ENCODE assay signal across 18 mouse cellular contexts in genomic region chr7:89258832-89259231, GRCm38 (mm10).
"Had no signal": no experiment of that assay in that cellular context is flagged by ENCODE, and none has a peak within 500 bp of the region (broad histone marks: within the 10 kb centered on the region; RNA-seq: fewer than 3 reads in every experiment).

No protein-coding gene starts in this region.

- H3K4me2 ChIP-seq: kidney, embryonic 15.5 days; limb, embryonic 15.5 days; liver, embryonic 11.5 days; lung, embryonic 14.5 days; midbrain, embryonic 13.5 days had no signal

- ATAC-seq: intestine, embryonic 16.5 days; liver, postnatal 0 days; lung, postnatal 0 days; midbrain, embryonic 13.5 days; midbrain, embryonic 16.5 days had no signal

- H3K4me3 ChIP-seq: kidney, embryonic 15.5 days; layer of hippocampus, adult 2 months; limb, embryonic 15.5 days; midbrain, embryonic 13.5 days; myocyte had no signal

- H3K27ac ChIP-seq: layer of hippocampus, adult 2 months; limb, embryonic 15.5 days; liver, embryonic 14.5 days; macrophage; midbrain, embryonic 13.5 days had no signal

- H3K4me1 ChIP-seq: limb, embryonic 15.5 days; midbrain, embryonic 13.5 days had no signal

- H3K27me3 ChIP-seq: kidney, embryonic 15.5 days; limb, embryonic 15.5 days; midbrain, embryonic 13.5 days had no signal

- H3K9ac ChIP-seq: kidney, embryonic 15.5 days; limb, embryonic 15.5 days; liver, embryonic 14.5 days; liver, postnatal 0 days; lung, embryonic 14.5 days; midbrain, embryonic 13.5 days had no signal

- H3K9me3 ChIP-seq: kidney, embryonic 15.5 days; limb, embryonic 15.5 days; midbrain, embryonic 13.5 days had no signal

- H3K36me3 ChIP-seq: kidney, embryonic 15.5 days; limb, embryonic 15.5 days; midbrain, embryonic 13.5 days had no signal

- DNase-seq: kidney, adult 18-20 months; kidney, postnatal 14 days; layer of hippocampus, adult 9-11 months; liver, postnatal 0 days; thymus, adult 18-20 months; thymus, postnatal 36 days had no signal
